Mouse (Mus musculus) spleen, embryonic (tissue): ENCODE data around the gene Gm49388.

ENCODE experiments used
- CTCF ChIA-PET: fragments of 350-600 bp; sonication (Branson Sonifier 250); formaldehyde crosslinking; loops from one replicate; lab custom pipeline; 2022; lab: Charles Lee

Gene Gm49388

DNA sequence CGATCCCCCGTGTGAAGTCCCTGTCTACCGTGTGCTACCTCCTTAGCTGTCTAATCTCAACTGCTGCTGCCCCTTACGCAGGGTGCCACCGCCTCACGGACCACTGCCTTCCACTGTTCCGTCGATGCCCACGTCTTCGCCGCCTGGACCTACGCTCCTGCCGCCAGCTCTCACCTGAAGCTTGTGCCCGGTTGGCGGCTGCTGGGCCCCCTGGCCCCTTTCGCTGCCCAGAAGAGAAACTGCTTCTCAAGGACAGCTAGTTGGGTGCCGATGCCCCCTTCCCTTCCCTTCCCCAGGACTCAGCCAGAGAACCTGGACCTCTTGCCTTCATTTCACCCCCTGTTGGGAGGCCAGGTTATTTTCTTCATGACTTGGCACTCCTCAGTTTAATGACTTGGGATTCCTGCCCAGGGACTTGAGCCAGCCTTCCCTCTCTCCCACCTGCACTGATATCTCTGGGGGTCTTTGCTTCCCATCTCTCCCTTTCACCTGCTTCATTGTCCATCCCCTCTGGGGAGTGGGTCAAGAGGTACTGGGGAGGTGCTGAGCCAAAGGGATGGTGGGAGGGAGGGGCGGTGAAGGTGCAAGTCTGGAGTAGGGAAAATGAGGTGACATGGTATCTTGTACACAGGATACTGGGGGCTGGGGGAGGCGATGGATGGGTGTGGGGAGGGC lies 17.6 kb upstream of the Gm49388 start:
- CTCF ChIA-PET: interaction anchor here (0.5 kb wide), 1 partner anchor 1561 kb away, joined by 3 read pairs; no protein-coding TSS in a partner anchor

DNA sequence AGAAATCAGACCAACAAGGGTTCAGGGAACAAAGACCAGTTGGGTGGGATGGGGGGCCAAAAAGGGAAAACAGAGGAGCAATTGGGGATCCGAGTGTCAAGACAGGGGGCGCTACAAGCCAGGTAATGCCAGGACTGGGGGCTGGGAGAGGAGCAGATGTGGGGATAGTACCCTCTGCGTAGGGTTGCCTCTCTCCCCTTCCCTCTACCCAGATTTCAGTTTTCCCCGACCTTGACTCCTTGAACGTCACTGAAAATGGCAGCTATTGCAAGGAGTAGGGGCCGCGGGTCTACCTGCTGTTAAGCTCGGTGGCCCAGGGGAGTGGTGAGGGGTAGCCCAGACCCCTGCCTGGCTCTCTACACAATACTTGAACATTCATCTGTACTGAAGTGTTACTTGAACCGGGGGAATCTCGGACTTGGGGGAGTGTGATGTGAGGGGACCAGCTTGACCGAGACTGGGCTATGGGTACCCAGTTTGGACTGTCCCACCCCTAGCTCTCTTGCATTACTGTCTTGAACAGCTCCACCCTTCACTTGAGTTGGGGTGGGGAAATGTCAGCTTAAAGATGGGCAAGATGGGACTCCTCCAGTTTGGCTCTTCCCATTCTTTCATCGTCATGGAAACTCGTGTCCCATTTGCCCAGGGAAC lies 16.9 kb upstream of the Gm49388 start:
- CTCF ChIA-PET: no interaction called here

DNA sequence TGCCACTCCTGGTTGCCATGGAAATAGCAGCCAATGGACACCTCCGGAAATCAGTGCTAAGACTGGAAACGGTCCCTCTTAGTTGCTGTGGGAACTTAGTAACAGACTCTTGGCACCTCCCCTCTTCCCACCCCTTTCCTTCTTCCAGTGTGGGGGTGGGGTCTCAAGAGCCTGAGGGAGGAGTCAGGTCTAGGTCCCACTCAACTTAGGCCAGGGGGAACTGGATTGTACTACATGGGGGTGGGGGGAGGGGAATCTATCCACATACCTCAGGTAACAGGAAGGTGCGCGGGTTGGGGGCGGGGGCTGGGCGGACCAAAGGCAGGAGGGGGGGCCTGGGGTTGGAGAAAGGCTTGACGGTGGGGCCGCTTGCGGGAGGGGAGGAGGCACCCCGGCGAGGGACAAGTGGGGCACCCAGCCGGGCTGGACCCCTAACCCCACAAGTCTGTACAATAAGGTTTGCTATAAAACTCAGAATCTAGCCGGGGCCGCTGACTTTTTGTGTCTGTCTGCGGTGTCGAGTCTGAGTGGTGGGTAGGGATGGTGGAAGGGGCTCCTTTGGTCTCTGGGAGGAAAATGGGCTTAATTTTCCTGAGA lies 16.3 kb upstream of the Gm49388 start:
- CTCF ChIA-PET: no interaction called here

DNA sequence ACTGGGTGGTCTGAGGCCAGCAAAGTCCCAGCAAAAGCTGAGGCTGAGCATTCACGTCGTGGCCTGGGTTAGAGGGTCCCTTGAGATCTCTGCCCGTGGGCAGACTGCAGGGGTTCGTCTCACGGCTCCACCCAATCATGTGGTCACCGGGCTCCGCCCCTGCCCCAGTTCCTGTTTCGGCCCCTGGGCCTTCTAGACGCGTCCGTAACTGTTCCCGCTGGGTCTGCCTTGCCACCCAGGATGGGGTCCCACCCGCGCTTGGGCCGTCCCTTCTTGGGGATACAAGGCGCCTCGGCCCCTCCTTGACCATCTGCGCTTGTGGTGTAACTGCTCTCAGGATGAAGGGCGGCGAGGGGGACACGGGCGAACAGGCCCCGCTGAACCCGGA lies 15.8 kb upstream of the Gm49388 start, which contains the start of gene Orai3:
Orai3 (plus strand) TSS at position 165 of the 388 bp plus-strand sequence.
- CTCF ChIA-PET: no interaction called here

DNA sequence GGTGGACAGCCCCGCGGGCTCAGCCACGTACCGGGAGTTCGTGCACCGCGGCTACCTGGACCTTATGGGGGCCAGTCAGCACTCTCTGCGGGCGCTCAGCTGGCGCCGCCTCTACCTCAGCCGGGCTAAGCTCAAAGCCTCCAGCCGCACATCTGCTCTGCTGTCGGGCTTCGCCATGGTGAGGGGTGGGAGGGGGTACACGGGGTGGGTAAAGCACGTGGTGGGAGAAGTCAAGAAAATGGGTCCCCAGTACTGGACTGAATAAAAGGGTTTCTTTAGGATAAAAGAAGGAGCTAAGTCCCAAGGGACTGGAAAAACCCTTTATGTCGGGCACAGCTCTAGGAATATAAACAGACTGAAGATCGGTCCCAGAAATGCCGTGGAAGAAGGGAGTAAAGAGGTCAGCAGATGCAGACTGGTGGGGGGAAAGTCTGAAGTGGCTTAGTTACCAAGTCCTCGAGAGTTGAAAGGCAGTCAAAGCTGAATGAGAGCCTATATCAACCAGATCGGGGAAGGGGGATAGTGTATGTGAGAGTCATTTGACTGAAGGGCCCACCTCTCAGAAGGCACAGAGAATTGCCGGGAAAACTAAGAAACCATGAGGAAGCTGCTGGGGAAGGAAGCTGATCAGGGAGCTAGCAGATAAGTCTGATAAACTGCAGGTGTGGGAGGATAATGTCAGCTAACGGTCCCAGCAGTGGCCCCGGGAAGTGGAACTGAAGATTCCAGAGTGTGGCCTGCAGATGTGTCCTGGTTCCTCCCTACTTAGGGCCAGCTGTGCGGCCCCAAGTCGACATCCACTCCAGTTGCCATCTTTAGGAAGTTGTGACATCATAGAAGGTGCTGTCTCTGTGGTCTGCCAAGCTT lies 15.1 kb upstream of the Gm49388 start:
- CTCF ChIA-PET: no interaction called here

DNA sequence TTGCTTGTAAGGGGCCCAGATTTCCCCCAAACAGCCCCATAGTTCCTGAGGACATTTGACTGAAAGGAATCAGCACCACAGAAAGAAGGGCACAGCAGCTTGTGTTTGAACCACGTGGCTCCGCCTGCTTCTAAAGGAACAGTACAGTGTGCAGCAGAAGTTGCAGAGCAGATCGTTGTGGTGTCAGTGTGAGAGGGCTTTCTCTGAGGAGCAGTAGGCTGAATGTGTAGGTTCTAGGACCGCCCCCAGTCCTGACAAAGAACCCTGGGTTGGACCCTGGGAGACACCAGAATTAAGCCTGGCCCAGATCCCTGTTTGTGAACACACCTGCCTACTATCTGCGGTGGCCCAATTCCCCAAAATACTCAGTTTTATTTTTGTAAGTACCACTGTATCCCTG lies 14.1 kb upstream of the Gm49388 start:
- CTCF ChIA-PET: no interaction called here

DNA sequence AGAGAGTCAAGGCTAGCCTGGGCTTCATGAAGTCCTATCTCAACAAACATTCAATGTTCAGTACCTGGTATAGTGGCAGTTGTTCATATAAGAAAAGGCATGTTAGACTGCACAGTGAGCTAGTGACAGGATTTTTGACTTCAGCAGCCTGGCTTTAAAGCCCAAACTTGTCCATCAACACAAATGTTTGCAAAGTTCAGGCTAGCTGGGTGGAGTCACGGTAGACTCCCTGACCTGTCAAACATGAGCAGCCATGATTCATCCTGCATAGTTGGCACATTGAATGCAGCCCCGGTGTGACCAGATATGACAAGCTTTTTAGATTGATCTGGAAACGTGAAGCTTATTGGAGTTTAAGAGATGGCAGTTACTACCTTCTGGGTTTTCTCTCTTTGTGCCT lies 13.3 kb upstream of the Gm49388 start:
- CTCF ChIA-PET: no interaction called here

DNA sequence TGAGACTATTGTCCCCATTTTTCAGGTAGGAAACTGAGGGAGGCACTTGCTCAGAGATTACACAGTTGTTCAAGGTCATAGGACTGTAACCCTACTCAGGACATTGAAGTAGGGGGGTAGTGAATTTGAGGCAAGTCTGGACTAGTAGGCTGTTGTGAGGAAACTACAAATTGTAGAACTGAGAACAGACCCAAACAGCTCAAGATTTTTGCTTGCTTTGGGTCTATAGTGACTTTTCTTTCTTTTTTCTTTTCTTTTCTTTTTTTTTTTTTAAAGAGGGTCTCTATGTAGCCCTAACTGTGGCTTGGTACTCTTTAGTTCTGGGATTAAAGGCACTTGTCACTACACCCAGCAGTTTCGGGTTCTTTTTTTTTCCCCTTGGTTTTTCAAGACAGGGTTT lies 12.9 kb upstream of the Gm49388 start:
- CTCF ChIA-PET: interaction anchor here (0.7 kb wide), 1 partner anchor 245 kb away, joined by 3 read pairs; no protein-coding TSS in a partner anchor

DNA sequence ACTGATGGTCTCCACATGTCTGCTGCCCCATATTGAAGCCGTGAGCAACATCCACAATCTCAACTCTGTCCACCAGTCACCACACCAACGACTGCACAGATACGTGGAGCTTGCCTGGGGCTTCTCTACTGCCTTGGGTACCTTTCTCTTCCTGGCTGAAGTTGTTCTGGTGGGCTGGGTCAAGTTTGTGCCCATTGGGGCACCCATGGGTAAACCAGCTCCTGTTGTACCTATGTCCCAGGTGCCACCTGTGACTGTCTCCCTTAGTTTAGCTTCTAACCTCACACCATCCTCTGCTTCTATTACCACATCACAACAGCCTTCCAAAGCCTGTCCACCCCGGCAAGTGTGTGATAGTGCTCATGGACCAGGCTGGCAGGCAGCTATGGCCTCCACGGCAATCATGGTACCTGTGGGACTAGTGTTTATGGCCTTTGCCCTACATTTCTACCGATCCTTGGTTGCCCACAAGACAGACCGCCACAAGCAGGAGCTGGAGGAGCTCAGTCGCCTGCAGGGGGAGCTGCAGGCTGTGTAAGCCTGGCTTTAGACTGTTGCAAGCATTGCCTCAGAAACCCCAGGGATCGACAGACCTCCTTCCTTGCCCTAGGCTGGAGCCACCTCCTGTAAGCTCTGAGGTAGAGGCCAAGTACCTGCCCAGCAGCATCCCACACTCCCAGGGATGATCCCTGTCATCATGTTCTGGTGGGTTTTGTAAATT lies 11.6 kb upstream of the Gm49388 start:
- CTCF ChIA-PET: interaction anchor here (0.5 kb wide), 1 partner anchor 92 kb away, joined by 3 read pairs; no protein-coding TSS in a partner anchor

DNA sequence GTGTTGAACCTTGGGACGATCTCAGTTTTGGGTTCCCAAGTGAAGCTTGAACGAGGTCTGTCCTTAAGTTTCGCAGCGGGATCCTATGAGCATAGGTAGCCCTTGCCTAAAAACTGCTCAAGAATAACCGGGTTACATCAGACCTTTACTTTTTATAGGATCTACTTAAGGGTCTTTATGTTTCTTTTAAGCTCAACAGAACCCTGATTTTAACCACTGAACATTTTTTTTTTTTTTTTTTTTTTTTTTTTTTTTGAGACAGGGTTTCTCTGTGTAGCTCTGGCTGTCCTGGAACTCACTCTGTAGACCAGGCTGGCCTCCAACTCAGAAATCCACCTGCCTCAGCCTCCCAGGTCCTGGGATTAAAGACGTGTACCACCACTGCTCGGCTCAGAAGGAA lies 9.6 kb upstream of the Gm49388 start:
- CTCF ChIA-PET: interaction anchor here (0.7 kb wide), 1 partner anchor 207 kb away, joined by 9 read pairs; no protein-coding TSS in a partner anchor

DNA sequence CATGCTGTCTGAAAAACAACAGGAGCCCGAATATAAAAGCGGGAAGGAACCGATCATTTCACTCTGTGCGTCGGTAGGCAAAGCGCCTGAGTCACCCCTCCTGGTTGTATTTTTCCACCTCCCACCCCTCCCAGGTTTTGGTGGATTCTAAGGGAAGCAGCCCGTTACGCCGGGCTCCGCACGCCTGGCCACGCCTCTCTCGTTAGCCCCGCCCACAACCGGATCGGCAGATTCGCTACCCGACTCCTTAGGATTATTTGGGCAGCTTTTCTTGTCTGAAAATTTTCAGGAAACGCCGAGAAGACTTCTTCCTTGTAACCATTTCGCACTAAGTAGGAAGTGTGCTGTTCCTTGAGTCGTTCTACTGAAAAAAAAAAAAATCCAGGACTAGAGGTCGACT lies 9.0 kb upstream of the Gm49388 start, which contains the start of gene Setd1a:
Setd1a (plus strand) TSS at position 245 of the 400 bp plus-strand sequence.
- CTCF ChIA-PET: interaction anchor here (0.7 kb wide), 1 partner anchor 206 kb away, joined by 9 read pairs; no protein-coding TSS in a partner anchor

DNA sequence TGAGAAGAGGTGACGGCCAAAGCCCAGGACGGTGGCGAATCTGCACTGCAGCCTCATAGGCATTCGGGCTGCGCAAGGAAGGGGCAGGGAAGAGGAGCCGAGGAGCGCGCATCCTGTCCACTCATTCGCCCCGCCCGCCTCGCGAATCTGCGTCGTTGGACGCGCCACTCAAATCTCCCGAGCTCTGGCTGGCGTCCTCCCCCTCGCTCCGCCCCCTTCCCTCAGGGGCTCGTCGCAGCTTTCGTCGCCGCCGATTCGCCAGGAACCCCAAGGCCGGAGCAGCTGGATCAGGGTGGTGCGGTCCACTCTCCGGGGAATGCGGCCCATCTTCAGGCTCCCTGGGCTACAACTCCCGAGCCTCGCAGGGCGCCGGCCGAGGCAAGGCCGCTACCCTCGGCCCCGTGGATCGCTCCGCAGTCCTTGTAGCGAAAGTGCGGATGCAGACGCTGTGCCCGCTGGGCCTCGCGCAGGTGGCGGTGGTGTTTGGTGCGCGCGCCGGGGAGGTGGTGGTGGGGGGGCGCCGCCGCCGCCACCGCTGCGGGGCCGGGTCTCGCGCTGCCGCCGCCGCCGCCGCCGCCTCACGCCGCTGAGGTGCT lies 8.4 kb upstream of the Gm49388 start:
- CTCF ChIA-PET: no interaction called here

DNA sequence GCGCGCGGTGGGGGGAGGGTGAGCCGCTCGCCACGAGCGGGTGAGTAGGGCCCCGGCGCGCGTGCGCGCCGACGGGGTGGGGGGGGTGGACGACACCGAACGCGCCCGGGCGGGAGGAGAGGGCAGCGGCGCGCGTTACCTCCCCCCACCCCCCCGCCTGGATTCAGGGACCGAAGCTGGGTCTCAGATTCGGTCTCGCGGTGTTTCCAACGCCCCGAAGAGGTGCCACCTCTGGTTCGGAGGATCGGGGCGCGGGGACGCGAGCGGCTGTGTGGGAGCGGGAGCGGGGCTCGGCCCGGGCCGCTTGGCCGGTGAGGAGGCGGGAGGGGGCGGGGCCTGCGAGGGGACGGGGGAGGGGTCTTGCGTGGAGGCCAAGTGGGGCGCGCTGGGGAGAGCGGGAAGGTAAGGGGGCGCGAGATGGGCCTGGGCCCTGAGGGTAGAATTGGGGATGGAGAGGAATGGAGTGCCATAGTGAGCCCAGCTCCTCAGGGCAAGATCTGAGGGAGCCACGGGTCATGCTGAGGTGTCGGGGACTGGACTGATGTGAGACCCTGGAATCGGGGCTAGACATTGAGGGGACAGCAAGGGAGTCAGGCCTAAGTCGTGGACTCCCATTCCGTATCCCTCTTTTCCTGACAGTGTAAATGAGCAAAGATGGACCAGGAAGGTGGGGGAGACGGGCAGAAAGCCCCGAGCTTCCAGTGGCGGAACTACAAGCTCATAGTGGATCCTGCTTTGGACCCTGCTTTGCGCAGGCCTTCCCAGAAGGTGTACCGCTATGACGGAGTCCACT lies 7.7 kb upstream of the Gm49388 start:
- CTCF ChIA-PET: no interaction called here

DNA sequence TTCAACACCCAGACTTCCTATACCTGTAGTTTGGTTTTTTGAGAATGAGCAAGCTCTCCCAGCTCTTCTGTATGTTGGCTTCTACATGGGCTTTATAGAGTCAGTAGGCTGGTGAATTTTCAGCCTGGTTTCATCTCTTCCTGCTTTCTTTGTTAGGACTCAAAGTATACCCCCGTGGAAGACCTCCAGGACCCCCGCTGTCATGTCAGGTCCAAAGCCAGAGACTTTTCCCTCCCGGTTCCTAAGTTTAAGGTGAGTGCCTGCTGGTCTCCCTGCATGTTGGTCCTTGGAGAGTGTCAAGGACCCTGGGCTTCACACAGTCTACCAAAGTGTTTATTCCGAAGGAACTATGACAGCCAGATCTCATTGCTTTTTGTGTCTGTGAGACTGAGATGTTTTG lies 7.1 kb upstream of the Gm49388 start:
- CTCF ChIA-PET: interaction anchor here (0.6 kb wide), 1 partner anchor 82 kb away, joined by 3 read pairs; no protein-coding TSS in a partner anchor

DNA sequence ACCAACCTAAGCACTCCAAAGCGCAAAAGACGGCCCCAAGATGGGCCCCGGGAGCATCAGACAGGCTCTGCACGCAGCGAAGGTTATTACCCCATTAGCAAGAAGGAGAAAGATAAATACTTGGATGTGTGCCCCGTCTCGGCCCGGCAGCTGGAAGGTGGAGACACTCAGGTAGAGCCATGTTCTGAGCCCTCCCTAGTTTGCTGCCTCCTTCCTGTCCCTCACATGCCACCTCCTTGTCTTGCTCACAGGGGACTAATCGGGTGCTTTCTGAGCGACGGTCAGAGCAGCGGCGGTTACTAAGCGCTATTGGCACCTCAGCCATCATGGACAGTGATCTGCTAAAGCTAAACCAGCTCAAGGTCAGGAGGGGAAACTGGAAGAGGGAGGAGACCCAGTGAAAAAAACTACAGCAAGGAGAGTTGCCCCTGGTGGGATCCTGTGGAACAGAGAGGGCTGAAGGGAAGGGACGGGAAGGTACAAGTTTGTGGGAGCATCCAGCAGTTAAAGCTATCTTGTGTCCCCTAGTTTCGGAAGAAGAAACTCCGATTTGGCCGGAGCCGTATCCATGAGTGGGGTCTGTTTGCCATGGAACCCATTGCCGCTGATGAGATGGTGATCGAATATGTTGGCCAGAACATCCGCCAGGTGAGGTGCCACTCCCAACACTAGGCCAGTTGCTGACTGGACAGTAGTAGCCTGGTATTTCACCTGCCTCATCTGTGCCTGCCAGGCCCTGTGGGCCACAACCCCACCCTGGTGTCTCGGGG lies 11.9 kb downstream of the Gm49388 start:
- CTCF ChIA-PET: no interaction called here

DNA sequence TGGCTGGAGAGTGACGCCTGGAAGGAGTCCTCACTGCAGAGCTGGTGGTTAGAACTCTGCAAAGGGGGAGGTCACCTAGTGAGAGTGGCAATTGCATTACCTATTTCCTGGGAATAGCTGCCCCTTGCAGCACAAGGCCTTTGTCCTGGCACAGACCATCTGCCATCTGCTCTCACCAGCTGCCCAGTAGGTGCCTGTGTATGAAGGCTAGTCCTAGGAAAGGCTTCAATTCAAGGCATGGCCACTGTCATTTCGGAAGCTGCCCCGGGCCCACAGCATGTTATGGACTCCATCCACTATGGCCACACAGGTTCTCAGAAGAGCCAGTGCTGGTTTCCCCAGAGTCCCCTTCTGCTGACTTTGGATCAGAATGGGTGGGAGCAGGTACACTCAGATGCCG lies 13.2 kb downstream of the Gm49388 start:
- CTCF ChIA-PET: no interaction called here

DNA sequence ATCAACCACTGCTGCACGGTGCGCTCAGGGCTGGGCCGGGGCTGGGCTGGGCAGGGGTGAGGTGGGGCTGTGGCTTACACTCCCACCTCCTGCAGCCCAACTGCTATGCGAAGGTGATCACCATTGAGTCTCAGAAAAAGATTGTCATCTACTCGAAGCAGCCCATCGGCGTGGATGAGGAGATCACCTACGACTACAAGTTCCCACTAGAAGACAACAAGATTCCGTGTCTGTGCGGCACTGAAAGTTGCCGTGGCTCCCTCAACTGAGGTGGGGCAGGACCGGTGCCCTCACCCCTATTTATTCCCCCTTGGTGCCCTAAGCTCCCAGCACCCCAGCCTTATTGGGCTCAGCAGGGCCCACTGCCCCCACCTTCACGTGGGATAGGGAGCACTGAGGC lies 13.8 kb downstream of the Gm49388 start:
- CTCF ChIA-PET: no interaction called here

DNA sequence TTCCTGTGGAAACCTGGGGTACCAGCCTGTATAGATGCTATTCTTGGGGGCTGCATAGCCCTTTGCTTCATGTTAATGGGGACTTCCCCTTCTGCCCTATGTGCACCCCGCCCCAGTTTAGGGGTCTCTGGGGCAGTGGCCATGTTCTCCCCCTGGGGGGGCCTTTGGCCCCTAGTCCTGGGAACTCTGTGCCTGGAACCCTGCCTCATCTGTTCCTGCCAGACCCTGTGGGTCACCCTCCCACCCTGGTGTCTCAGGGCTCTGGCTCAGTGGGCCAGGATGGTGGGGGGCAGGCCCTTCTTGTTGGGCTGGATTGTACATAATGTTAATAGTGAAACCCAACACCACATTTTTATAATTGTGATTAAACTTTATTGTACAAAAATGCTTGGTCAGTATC lies 14.3 kb downstream of the Gm49388 start:
- CTCF ChIA-PET: no interaction called here
